Mouse (Mus musculus): ENCODE data around the gene Bcl2l11.

Gene Bcl2l11

GRCm38 (mm10) chr2:128139781-128140180 lies 13.9 kb downstream of the Bcl2l11 start:
- DNase-seq (ENCODE audit: low spot score): no peak

GRCm38 (mm10) chr2:128140183-128140582 lies 14.3 kb downstream of the Bcl2l11 start:
- DNase-seq (ENCODE audit: low spot score): no peak

GRCm38 (mm10) chr2:128143992-128144391 lies 18.2 kb downstream of the Bcl2l11 start:
- DNase-seq (ENCODE audit: low spot score): no peak

GRCm38 (mm10) chr2:128145433-128145832 lies 19.6 kb downstream of the Bcl2l11 start:
- no peak for DNase-seq (ENCODE audit: low spot score)

GRCm38 (mm10) chr2:128149596-128149995 lies 23.8 kb downstream of the Bcl2l11 start:
- no peak for DNase-seq (ENCODE audit: low spot score)

- DNase-seq (ENCODE audit: low spot score): no peak
Measured at GRCm38 (mm10) chr2:128152211-128152610, 26.4 kb downstream of the Bcl2l11 start.

GRCm38 (mm10) chr2:128152845-128153550 lies 27.2 kb downstream of the Bcl2l11 start:
- DNase-seq (ENCODE audit: low spot score): no peak

- DNase-seq (ENCODE audit: low spot score): no peak
Measured at GRCm38 (mm10) chr2:128153551-128153910, 27.7 kb downstream of the Bcl2l11 start.

- DNase-seq (ENCODE audit: low spot score): no peak
Measured at GRCm38 (mm10) chr2:128155412-128156066, 29.7 kb downstream of the Bcl2l11 start.

GRCm38 (mm10) chr2:128156067-128156462 lies 30.2 kb downstream of the Bcl2l11 start:
- DNase-seq (ENCODE audit: low spot score): no peak

GRCm38 (mm10) chr2:128156557-128157412 lies 30.9 kb downstream of the Bcl2l11 start:
- no peak for DNase-seq (ENCODE audit: low spot score)

- peak; percentile 22 for DNase-seq (ENCODE audit: low spot score)
Measured at GRCm38 (mm10) chr2:128158734-128159410, 33.0 kb downstream of the Bcl2l11 start.

- no peak for DNase-seq (ENCODE audit: low spot score)
Measured at GRCm38 (mm10) chr2:128159619-128160125, 33.8 kb downstream of the Bcl2l11 start.

GRCm38 (mm10) chr2:128163177-128163576 lies 37.3 kb downstream of the Bcl2l11 start:
- DNase-seq (ENCODE audit: low spot score): no peak

- DNase-seq (ENCODE audit: low spot score): no peak
Measured at GRCm38 (mm10) chr2:128166623-128167423, 41.0 kb downstream of the Bcl2l11 start.

- no peak for DNase-seq (ENCODE audit: low spot score)
Measured at GRCm38 (mm10) chr2:128167930-128168329, 42.1 kb downstream of the Bcl2l11 start.

- DNase-seq (ENCODE audit: low spot score): no peak
Measured at GRCm38 (mm10) chr2:128169486-128169885, 43.6 kb downstream of the Bcl2l11 start.

GRCm38 (mm10) chr2:128169972-128170371 lies 44.1 kb downstream of the Bcl2l11 start:
- no peak for DNase-seq (ENCODE audit: low spot score)

GRCm38 (mm10) chr2:128170614-128171013 lies 44.8 kb downstream of the Bcl2l11 start:
- DNase-seq (ENCODE audit: low spot score): no peak

- DNase-seq (ENCODE audit: low spot score): no peak
Measured at GRCm38 (mm10) chr2:128172266-128172665, 46.4 kb downstream of the Bcl2l11 start.

- DNase-seq (ENCODE audit: low spot score): no peak
Measured at GRCm38 (mm10) chr2:128174176-128174575, 48.3 kb downstream of the Bcl2l11 start.

All from yolk sac, embryonic 10.5 days (tissue).